Mouse (Mus musculus): ENCODE data around the gene Atad1. TPM values are rescaled to one million over a fixed set of nuclear protein-coding genes. Genes with fewer than 3 reads are reported as not detected.

Atad1 gene
- polyA plus RNA-seq, 1 experiment from 2014 or later, result 54.5 TPM

DNA sequence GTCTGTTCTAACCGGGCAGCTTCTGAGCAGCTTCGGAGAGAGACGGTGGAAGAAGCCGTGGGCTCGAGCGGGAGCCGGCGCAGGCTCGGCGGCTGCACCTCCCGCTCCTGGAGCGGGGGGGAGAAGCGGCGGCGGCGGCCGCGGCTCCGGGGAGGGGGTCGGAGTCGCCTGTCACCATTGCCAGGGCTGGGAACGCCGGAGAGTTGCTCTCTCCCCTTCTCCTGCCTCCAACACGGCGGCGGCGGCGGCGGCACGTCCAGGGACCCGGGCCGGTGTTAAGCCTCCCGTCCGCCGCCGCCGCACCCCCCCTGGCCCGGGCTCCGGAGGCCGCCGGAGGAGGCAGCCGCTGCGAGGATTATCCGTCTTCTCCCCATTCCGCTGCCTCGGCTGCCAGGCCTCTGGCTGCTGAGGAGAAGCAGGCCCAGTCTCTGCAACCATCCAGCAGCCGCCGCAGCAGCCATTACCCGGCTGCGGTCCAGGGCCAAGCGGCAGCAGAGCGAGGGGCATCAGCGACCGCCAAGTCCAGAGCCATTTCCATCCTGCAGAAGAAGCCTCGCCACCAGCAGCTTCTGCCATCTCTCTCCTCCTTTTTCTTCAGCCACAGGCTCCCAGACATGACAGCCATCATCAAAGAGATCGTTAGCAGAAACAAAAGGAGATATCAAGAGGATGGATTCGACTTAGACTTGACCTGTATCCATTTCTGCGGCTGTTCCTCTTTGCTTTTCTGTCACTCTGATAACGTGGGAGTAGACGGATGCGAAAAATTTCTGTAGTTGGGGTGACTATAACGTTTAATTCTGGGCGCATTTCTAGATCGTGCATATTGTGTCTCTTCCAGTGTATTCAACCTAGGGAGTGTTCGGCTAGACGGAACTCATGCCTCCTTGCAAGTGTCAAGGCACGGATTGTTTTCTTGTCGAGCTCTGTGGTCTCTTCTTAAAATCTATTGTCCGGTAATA, 18.5 kb upstream of the Atad1 start:
- Histone ChIP-seq H3K27ac (peak overlapping the region; percentile 100), H3K4me1 (peaks cover 8% of the 10 kb centered on the region), H3K4me3 (peak overlapping the region; percentile 95), H3K9ac (peak overlapping the region; percentile 100), H3K36me3 (no peaks in the 10 kb centered on the region), H3K4me2 (peak overlapping the region; percentile 48), H3K27me3 (peaks cover 20% of the 10 kb centered on the region), H3K9me3 (no peaks in the 10 kb centered on the region)
- WGBS, result under 1% methylated on average over 44 of the region's 69 CpGs
- no peak; the same call in 1 of the 2 replicates for ATAC-seq (ENCODE audit: insufficient number of reproducible peaks, low FRiP score, low TSS enrichment, low read depth)

DNA sequence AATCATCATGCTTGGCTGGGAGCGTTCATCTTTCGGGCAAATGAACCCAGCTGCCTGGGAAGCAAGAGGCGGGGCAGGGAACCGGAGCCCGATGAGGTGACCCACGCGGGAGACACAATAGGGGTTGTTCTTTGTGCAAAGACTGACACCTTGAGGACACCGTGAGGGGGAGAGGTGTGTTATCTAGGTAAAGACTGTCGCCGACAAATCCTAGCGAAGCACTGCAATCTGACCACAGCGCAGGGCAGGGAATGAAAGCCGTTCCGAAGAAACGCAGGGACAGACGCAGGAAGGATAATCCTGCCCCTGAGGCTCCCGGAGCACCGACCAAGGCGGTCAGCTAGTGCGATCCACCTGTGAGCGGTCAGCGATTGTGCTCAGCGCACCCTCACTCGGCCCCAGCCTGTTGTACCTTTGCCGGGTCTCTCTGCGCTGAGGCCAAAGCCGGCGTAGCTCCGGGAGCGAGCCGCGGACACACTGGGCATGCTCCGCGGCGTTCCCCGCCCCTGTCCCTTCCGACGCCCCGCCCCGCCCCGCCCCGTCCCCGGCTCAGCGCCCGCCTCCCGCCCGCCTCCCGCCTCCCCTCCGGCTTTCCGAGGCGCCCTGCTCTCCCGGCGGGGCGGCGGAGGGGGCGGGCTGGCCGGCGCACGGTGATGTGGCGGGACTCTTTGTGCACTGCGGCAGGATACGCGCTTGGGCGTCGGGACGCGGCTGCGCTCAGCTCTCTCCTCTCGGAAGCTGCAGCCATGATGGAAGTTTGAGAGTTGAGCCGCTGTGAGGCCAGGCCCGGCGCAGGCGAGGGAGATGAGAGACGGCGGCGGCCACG, 17.5 kb upstream of the Atad1 start, which contains the start of gene Pten:
Gene Pten, plus strand, starts transcription at position 598 of the 826 bp plus-strand sequence.
- Histone ChIP-seq H3K36me3 (no peaks in the 10 kb centered on the region), H3K27ac (peak within 1 kb of the TSS; percentile 100), H3K4me2 (peak within 1 kb of the TSS; percentile 93), H3K9me3 (no peaks in the 10 kb centered on the region), H3K4me3 (peak within 1 kb of the TSS; percentile 95), H3K9ac (peak within 1 kb of the TSS; percentile 100), H3K4me1 (peaks cover 8% of the 10 kb centered on the region), H3K27me3 (peaks cover 20% of the 10 kb centered on the region)
- peak; percentile 90 for ATAC-seq (ENCODE audit: insufficient number of reproducible peaks, low FRiP score, low TSS enrichment, low read depth)
- 0% methylated on average over 60 of the region's 77 CpGs for WGBS

DNA sequence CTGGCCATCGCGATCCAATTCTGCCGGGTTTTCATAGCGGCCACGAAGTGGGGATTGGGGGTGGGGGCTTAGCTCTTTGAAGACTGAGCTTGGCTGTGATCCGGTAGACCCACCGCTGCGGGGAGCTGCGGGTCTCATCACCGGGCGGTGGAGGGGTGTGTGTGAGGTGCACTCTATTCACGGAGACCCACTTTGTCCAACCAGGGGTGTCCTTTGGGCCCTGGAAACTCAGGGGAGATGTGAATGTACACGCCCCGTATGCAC, 17.0 kb upstream of the Atad1 start:
- peak overlapping the region; percentile 93 for H3K4me2 ChIP-seq
- peak; percentile 30; the same call in 1 of the 2 replicates for ATAC-seq (ENCODE audit: insufficient number of reproducible peaks, low FRiP score, low TSS enrichment, low read depth)
- no peaks in the 10 kb centered on the region for H3K9me3 ChIP-seq
- peaks cover 20% of the 10 kb centered on the region for H3K27me3 ChIP-seq
- peak overlapping the region; percentile 60 for H3K9ac ChIP-seq
- H3K4me3 ChIP-seq, result peak overlapping the region; percentile 95
- H3K36me3 ChIP-seq, result no peaks in the 10 kb centered on the region
- peaks cover 8% of the 10 kb centered on the region for H3K4me1 ChIP-seq
- peak overlapping the region; percentile 93 for H3K27ac ChIP-seq
- WGBS, result under 1% methylated on average over 14 of the region's 14 CpGs

DNA sequence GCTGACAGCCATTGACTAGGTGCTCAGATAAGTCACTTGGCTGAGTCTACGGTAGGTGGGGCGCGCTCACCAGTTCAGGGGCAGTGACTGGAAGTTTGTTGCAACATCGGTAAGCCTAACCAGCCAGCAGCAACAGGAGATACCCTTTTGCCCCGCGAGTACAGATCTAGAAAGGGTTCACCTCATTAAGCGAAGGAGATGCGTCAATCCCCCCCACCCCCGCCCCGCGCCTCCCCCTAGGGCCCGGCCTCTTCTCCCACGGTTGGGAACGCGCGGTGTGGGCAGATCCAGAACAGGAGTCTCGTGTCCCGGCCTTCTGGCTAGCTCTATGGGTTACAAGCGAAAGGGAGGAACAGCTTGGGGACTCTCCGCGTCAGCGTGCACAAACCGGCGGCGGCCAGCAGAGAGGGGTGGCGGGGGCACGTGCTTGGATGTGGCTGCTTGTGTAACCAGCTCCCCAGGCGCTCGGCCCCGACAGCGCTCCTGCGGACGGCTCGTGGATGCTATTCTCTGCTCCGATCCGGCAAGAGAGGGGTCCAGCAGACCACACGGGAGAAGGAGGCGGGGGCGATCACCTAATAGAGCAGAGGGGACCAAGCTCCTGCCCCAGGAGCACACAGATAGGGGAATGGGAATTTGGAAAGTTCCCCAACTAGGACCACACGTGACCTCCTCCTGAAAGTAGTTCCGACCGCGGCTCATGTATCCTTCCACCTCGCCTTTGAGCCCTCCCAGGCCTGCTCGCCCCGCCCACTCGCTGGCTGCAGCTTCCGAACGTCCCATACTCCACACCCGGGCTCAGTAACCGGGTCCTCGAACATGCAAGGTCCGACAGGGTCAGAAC, 16.4 kb upstream of the Atad1 start:
- peaks cover 20% of the 10 kb centered on the region for H3K27me3 ChIP-seq
- under 1% methylated on average over 53 of the region's 53 CpGs for WGBS

DNA sequence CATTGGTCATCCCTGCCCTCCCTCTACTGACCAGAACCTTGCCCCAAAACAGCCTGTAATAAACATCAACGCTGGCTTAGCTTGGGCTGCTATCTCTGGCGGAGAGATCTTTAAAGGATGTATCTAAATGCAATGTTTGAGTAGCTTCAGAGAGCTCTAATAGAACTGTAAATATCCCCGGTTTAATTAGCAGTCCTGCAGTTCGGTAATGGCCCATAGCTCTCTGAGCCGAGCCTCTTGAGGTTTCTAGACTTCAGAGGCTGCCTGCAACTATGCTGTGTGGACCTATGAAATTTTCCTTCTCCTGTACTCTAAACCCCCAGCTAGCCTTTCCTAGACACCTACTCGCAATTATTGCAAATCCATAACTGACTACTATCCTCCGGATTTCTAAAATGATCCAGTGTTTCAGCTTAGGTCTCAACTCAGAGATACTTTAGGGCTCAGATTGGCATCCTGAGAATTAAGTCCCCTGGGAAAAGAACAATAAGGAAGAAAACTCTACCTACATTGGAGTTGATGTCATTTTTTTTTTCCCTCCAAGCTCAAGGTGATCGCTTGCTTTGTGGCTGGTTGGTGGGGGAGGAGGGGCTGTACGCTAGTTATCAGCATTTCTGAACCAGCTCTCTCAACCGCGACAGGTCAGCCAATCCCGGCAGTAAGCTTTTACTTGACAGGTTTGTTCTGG, 15.7 kb upstream of the Atad1 start:
- Histone ChIP-seq H3K4me2 (peak overlapping the region; percentile 93), H3K27ac (no peak overlapping the region), H3K27me3 (peaks cover 20% of the 10 kb centered on the region), H3K4me3 (peak overlapping the region; percentile 95), H3K4me1 (peaks cover 4% of the 10 kb centered on the region), H3K9me3 (no peaks in the 10 kb centered on the region), H3K9ac (peak overlapping the region; percentile 66; the same call in 1 of the 2 replicates), H3K36me3 (no peaks in the 10 kb centered on the region)
- ATAC-seq (ENCODE audit: insufficient number of reproducible peaks, low FRiP score, low TSS enrichment, low read depth), result no peak
- WGBS, result 6% methylated on average over 12 of the region's 12 CpGs

More for the DNA sequence above, 16.4 kb upstream of the Atad1 start:
- Histone ChIP-seq H3K36me3 (no peaks in the 10 kb centered on the region), H3K4me1 (peaks cover 8% of the 10 kb centered on the region), H3K4me3 (peak overlapping the region; percentile 95), H3K9me3 (no peaks in the 10 kb centered on the region), H3K9ac (peak overlapping the region; percentile 66), H3K27ac (peak overlapping the region; percentile 93), H3K4me2 (peak overlapping the region; percentile 93)
- peak; percentile 85 for ATAC-seq (ENCODE audit: insufficient number of reproducible peaks, low FRiP score, low TSS enrichment, low read depth)

DNA sequence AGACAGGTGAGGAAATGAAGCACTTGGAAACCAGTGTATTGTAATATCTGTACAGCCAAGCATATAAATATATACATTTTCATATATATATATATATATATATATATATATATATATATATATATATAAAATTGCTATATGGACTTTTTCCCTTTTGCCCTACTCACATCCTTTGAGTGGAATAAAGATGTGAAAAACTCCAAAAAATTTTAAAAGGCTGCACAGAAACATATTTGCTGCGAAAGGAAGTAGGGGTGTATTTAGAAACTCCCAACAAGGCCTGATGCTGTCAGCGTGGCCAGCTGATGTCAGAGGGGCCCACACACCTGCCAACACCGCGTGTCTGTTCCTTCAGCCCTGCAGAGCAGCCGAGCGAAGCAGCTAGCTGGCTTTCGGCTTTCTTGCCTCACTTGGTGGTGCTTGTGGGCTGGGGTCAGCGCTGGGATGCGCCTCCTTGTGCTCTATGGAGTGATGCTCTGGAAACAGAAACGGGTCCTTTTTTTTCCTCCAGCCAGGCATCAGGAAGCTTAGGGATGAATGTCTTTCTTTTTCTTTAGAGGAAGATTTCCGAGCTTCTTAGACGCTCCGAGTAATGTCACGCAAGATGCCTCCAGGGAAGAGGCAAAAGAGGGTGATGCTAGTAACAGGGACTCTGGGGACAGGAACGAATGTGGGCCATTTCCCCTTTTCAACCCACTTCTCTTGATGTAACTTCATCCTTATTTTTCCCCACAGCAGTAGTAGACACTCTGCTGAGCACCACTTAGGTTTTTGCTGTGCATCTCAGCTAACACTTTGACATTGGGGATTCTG, 14.8 kb upstream of the Atad1 start:
- H3K4me1 ChIP-seq, result peaks cover 4% of the 10 kb centered on the region
- no peaks in the 10 kb centered on the region for H3K36me3 ChIP-seq
- no peaks in the 10 kb centered on the region for H3K9me3 ChIP-seq
- WGBS, result 25% methylated on average over 15 of the region's 15 CpGs
- H3K9ac ChIP-seq, result no peak overlapping the region
- H3K27ac ChIP-seq, result no peak overlapping the region
- no peak overlapping the region for H3K4me2 ChIP-seq
- ATAC-seq (ENCODE audit: insufficient number of reproducible peaks, low FRiP score, low TSS enrichment, low read depth), result no peak
- H3K27me3 ChIP-seq, result peaks cover 20% of the 10 kb centered on the region
- H3K4me3 ChIP-seq, result no peak overlapping the region

DNA sequence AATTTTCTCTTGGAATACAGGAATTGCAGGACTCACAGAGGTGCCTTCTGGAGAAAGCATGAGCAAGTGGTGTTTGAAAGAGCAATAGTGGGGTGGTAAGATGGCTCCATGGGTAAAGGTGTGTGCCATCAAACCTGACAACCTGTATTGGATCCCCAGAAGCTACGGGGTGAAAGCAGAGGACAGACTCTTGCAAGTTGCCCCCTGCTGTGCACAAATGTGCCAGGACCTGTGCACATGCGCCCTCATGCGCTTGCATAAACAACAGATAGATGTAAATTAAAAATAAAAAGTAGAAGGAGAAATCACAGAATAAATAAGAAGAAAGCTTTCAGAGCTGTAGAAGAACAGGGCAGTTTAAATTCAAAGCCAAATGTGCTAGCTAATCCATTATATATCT, 13.8 kb upstream of the Atad1 start:
- 80% methylated on average over 3 of the region's 3 CpGs for WGBS
- no peak for ATAC-seq (ENCODE audit: insufficient number of reproducible peaks, low FRiP score, low TSS enrichment, low read depth)
- Histone ChIP-seq H3K9me3 (no peaks in the 10 kb centered on the region), H3K4me3 (no peak overlapping the region), H3K9ac (no peak overlapping the region), H3K4me1 (peaks cover 4% of the 10 kb centered on the region), H3K27ac (no peak overlapping the region), H3K36me3 (no peaks in the 10 kb centered on the region), H3K4me2 (no peak overlapping the region), H3K27me3 (peaks cover 20% of the 10 kb centered on the region)

DNA sequence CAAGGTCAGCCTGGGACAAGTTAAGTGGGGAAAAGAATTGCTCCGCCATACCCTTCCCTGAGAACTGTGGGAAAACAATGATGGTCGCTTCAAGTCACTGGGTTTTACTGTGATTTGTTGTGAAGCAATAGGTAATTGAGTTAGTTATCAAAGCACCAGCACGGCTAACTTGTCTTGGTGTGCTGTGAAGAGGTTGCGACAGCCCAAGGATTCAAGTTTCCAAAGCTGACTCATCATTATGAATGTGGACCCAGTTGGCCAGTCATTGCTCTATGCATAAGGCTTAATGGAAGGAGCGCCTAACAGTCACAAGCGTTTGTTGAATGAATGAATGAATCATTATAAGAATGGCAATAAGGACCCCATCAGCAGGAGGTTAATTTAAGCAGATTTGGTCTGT, 12.8 kb upstream of the Atad1 start:
- H3K36me3 ChIP-seq, result no peaks in the 10 kb centered on the region
- no peak overlapping the region for H3K4me2 ChIP-seq
- WGBS, result 91% methylated on average over 6 of the region's 6 CpGs
- no peak overlapping the region for H3K9ac ChIP-seq
- peaks cover 20% of the 10 kb centered on the region for H3K27me3 ChIP-seq
- no peak overlapping the region for H3K4me3 ChIP-seq
- H3K9me3 ChIP-seq, result no peaks in the 10 kb centered on the region
- no peak for ATAC-seq (ENCODE audit: insufficient number of reproducible peaks, low FRiP score, low TSS enrichment, low read depth)
- H3K27ac ChIP-seq, result no peak overlapping the region
- H3K4me1 ChIP-seq, result peaks cover 4% of the 10 kb centered on the region

DNA sequence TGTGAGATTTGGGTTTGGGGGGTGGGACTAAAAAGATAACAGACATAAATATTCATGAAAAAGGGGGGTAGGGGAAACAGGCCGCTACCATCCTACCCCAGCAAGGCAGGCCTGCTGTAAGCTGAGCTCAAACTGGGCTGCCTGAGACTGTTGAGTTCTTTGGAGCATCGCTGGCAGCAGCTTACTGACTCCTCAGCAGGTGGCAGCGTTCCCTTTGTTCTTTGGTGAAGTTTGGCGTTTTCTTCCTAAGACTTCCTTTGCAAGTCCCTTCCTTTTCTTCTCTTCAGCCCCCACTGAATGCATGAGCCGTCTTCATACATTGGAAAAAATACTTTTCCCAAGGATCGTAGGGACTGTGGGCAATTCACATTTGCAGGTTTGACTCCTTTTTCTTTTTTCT, 9.8 kb upstream of the Atad1 start:
- no peaks in the 10 kb centered on the region for H3K4me1 ChIP-seq
- no peaks in the 10 kb centered on the region for H3K9me3 ChIP-seq
- no peak overlapping the region for H3K4me3 ChIP-seq
- H3K36me3 ChIP-seq, result no peaks in the 10 kb centered on the region
- WGBS, result 28% methylated on average over 6 of the region's 6 CpGs
- no peak overlapping the region for H3K9ac ChIP-seq
- no peak overlapping the region for H3K27ac ChIP-seq
- ATAC-seq (ENCODE audit: insufficient number of reproducible peaks, low FRiP score, low TSS enrichment, low read depth), result no peak
- H3K4me2 ChIP-seq, result no peak overlapping the region
- peaks cover 11% of the 10 kb centered on the region for H3K27me3 ChIP-seq

DNA sequence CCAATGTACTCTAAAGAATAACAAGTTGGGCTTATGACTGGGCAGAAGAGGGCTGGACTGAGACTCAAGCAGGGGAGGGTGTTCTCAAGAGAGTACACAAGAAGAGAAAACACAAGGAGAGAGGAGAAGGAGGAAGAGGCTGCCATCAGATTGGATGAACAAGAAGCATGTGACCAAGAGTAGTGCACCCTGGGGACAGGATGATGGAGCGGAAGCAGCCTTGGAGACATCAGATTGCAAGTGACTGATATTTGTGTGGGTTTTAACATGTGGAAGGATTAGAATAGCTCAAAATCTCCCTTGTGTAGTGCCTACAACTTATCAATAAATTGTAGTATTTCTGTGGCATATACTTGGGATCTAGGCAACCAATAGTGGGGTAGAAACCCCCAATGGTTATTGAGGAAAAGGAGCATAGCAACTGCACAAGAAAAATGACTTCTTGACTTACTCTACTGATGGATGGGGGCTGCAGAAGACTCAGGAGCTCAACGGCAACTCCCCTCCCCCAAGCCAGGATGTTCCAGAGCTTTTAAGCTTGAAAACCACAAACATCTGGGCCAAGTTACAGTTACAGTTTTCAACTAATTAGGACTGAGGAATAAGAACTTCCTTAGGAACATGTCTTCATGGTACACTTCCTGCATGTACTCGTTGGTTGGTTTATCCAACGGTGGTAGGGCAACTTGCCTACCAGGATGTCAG, 1.2 kb upstream of the Atad1 start:
- Histone ChIP-seq H3K4me2 (no peak overlapping the region), H3K36me3 (no peaks in the 10 kb centered on the region), H3K9ac (no peak overlapping the region), H3K27me3 (no peaks in the 10 kb centered on the region), H3K4me3 (no peak overlapping the region), H3K27ac (no peak overlapping the region), H3K9me3 (no peaks in the 10 kb centered on the region), H3K4me1 (no peaks in the 10 kb centered on the region)
- no peak for ATAC-seq (ENCODE audit: insufficient number of reproducible peaks, low FRiP score, low TSS enrichment, low read depth)
- 60% methylated on average over 4 of the region's 4 CpGs for WGBS

Data from limb, embryonic 15.5 days (tissue).